Mouse (Mus musculus) left cerebral cortex, postnatal 36 days (tissue): ENCODE measurements around the gene Rtl10. TPM values are rescaled to one million over a fixed set of nuclear protein-coding genes. Genes with fewer than 3 reads are reported as not detected.
"Not testable (repeated sequence)": the region's sequence is repeated elsewhere in the genome, so short reads cannot be mapped to it uniquely, and the experiment has no call there.

Source experiments
- DNase-seq, 2 experiments: peaks; one replicate each; pipeline ENCODE4 v3.0.0; 2021 to 2022; ENCODE audit warnings: low spot score in 2 of 2, mixed read lengths in 1 of 2
- intact Hi-C: fragments of 180-260 bp; cut with DNase I; formaldehyde crosslinking; loops from one replicate; pipeline ENCODE4 v1.15.1; 2025
- total RNA-seq, 2 experiments: library from RNA; stranded (reverse); gene quantifications; 2 replicates each; pipeline ENCODE4 v1.2.3; 2021

Rtl10 gene
- total RNA-seq, 2 experiments from 2014 or later = 5.0 to 7.5 TPM

- DNase-seq, intact Hi-C loops: not testable (repeated sequence)
Observed at GRCm38 (mm10) chr16:18533061-18533460, 34.4 kb downstream of the Rtl10 start.

DNA sequence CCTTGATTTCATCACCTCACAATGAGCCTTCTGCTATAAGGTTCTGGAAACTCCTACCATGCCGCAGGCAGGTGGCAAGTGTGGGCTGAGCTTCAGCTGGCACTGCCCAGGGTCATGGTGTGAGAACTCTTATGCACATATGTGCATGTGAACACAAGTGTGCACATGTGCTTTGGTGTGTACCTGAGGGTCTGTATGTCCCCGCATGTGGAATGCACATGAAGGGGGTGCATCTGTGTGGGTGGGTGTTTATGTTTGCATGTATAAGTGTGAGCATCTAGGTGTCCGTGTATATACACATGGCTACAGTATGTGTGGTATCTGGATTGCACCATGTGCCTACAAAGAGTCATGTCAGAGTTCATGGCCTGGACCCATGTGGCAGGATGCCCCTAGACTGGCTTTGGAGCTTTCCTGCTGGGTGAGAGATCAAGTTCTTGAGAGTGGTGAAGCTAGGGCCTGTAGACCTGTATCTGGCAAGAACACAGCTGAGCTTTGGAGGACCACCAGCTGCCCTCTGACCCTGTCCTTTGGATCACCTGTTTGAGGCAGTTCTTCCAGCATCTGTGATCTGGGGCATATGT lies 38.8 kb downstream of the Rtl10 start:
- intact Hi-C loops = no loop called here
- no peak for DNase-seq

GRCm38 (mm10) chr16:18539281-18539680 lies 40.6 kb downstream of the Rtl10 start:
- intact Hi-C loops = no loop called here
- no peak for DNase-seq

- intact Hi-C loops = no loop called here
- DNase-seq = no peak
Observed at GRCm38 (mm10) chr16:18543151-18543829, 44.6 kb downstream of the Rtl10 start.

- DNase-seq = no peak
- intact Hi-C loops = no loop called here
Observed at GRCm38 (mm10) chr16:18547891-18548290, 49.2 kb downstream of the Rtl10 start.

Other genes starting within 250 kb of the Rtl10 start
- gene Gm49776, start 240.6 kb upstream of the Rtl10 start, total RNA-seq = not detected
- gene Dgcr8, start 209.7 kb upstream of the Rtl10 start, total RNA-seq = 10 to 100 TPM; 31.7 to 48.3 TPM
- 100 to 1,000 TPM; 158 to 165 TPM for gene Tango2, start 150.8 kb upstream of the Rtl10 start, total RNA-seq
- gene Arvcf, start 150.7 kb upstream of the Rtl10 start, total RNA-seq = 10 to 100 TPM; 36.6 to 48.0 TPM
- gene Txnrd2, start 72.5 kb upstream of the Rtl10 start, total RNA-seq = 10 to 100 TPM; 21.7 TPM
- gene Comt, start 72.0 kb upstream of the Rtl10 start, total RNA-seq = 100 to 1,000 TPM in 1 of 2 experiments, 10 to 100 TPM in 1; 89.1 to 100 TPM
- 1 to 10 TPM; 5.0 to 9.0 TPM for gene Gnb1l, start 188 bp upstream of the Rtl10 start, total RNA-seq
- 1 to 10 TPM in 1 of 2 experiments, under 1 TPM in 1; 0.94 to 1.4 TPM for gene Tbx1, start 91.8 kb downstream of the Rtl10 start, total RNA-seq
- gene Gp1bb, start 123.5 kb downstream of the Rtl10 start, total RNA-seq = 1 to 10 TPM; 1.1 to 1.6 TPM
- 100 to 1,000 TPM; 255 to 281 TPM for gene Gm49601, start 127.5 kb downstream of the Rtl10 start, total RNA-seq
- 100 to 1,000 TPM; 834 to 992 TPM for gene Sept5, start 131.1 kb downstream of the Rtl10 start, total RNA-seq